Mouse (Mus musculus) testis, adult 2 months (tissue): Measurements from ENCODE around the gene Ltbp1.

Source experiments
- CTCF ChIP-seq: fragments of 200-500 bp; IDR thresholded peaks from 2 replicates; pipeline ENCODE4 v1.5.1; 2012; ENCODE audit warnings: low read depth, mild to moderate bottlenecking, inconsistent platforms, low read length, moderate library complexity; ENCODE audit not compliant: control insufficient read depth, insufficient read depth, insufficient replicate concordance
- POLR2A ChIP-seq: fragments of 200-500 bp; IDR thresholded peaks from 2 replicates; pipeline ENCODE4 v1.6.1; 2012; ENCODE audit warnings: low read depth, mild to moderate bottlenecking, inconsistent platforms, low read length, moderate library complexity; ENCODE audit not compliant: control insufficient read depth

GRCm38 (mm10) chr17:75198767-75199166 is 193.4 kb downstream of the Ltbp1 start:
- no peak for TF ChIP-seq CTCF
- no peak for TF ChIP-seq POLR2A
